Mouse (Mus musculus) stomach, embryonic 14.5 days (tissue): ENCODE measurements around the gene Trim61. TPM values are rescaled to one million over a fixed set of nuclear protein-coding genes. Genes with fewer than 3 reads are reported as not detected.

Experiments used
- ATAC-seq: fragments of 200-750 bp; cut with Nextera tagmentation; 2 replicates; pipeline ENCODE4 v1.8.0; 2017; ENCODE audit warnings: low read depth, moderate TSS enrichment; ENCODE audit not compliant: insufficient number of reproducible peaks, insufficient read depth, low FRiP score
- H3K27ac ChIP-seq: fragments of 300-500 bp; sonication (generic); 2 replicates; pipeline ENCODE4 v1.5.1; 2014; ENCODE audit warnings: mild to moderate bottlenecking, low read length, moderate library complexity, mixed read lengths
- H3K27me3 ChIP-seq: fragments of 300-500 bp; sonication (generic); 2 replicates; pipeline ENCODE4 v1.6.1; 2014; ENCODE audit warnings: low read length, control low read depth, mixed read lengths; ENCODE audit not compliant: control insufficient read depth, insufficient read depth
- H3K36me3 ChIP-seq: fragments of 300-500 bp; sonication (generic); 2 replicates; pipeline ENCODE4 v1.6.1; 2014; ENCODE audit warnings: mild to moderate bottlenecking, control low read depth, low read length, moderate library complexity, mixed read lengths; ENCODE audit not compliant: control insufficient read depth, insufficient read depth
- H3K4me1 ChIP-seq: fragments of 300-500 bp; sonication (generic); 2 replicates; pipeline ENCODE4 v1.6.1; 2014; ENCODE audit warnings: low read length, control low read depth, mixed read lengths; ENCODE audit not compliant: control insufficient read depth, insufficient read depth
- H3K4me2 ChIP-seq: fragments of 300-500 bp; sonication (generic); replicated peaks from 2 replicates; pipeline ENCODE4 v1.6.1; 2014; ENCODE audit warnings: low read depth, low read length, control low read depth
- H3K4me3 ChIP-seq: fragments of 300-500 bp; sonication (generic); 2 replicates; pipeline ENCODE4 v1.5.1; 2014; ENCODE audit warnings: low read depth, low read length, control low read depth
- H3K9ac ChIP-seq: fragments of 300-500 bp; sonication (generic); replicated peaks from 2 replicates; pipeline ENCODE4 v1.6.1; 2014; ENCODE audit warnings: low read depth, mild to moderate bottlenecking, control low read depth, low read length, moderate library complexity, mixed read lengths
- H3K9me3 ChIP-seq: fragments of 300-500 bp; sonication (generic); 2 replicates; pipeline ENCODE4 v1.6.1; 2016; ENCODE audit warnings: low read depth, low read length, control low read depth; ENCODE audit not compliant: control insufficient read depth
- WGBS: fragments of 180-500 bp; shearing (Covaris S2); extraction: QIAGEN DNeasy Blood & Tissue Kit; methylation state at CpG from one replicate; pipeline ENCODE4 v1.1.7; 2014; 5-methylcytosine and 5-hydroxymethylcytosine counted together
- polyA plus RNA-seq: library from polyadenylated mRNA; unstranded; fragments of >200 nt; fragmentation: Nextera tagmentation; extraction: Ambion mirVana; gene quantifications from 2 replicates; pipeline ENCODE4 v1.2.1, GENCODE M21; 2014

The Trim61 gene
- 0.21 TPM in 1 of 2 replicates, not detected in the other for polyA plus RNA-seq

DNA sequence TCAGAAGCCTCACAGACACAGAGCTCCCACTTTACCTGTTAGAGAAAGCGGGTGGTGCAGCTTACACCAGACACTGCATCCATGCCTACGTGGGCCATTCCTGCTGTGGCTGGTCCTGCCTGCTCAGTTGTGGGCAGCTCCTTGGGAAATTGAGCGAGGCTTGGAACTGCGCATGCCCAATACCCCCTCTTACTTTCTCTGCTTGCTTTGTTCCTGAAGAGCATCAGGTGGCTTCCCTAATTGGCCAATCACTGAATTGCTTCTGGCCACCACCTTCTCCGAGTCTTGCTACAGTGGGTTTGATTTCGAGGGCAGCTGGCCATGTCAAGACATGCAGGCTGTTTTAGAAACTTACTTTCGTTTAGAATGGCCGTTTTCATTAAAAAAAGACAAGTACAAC, at the start of gene Trim61, which contains the start of gene Trim60:
Gene Trim61 (minus strand): TSS at position 101 of the 400 bp plus-strand sequence.
Gene Trim60 (minus strand): TSS at position 162 of the 400 bp plus-strand sequence.
- Histone ChIP-seq H3K4me1 (no peaks in the 10 kb centered on the region), H3K36me3 (no peaks in the 10 kb centered on the region), H3K27me3 (no peaks in the 10 kb centered on the region), H3K4me3 (no peak within 1 kb of the TSS), H3K27ac (no peak within 1 kb of the TSS), H3K9ac (no peak within 1 kb of the TSS), H3K9me3 (no peaks in the 10 kb centered on the region), H3K4me2 (no peak within 1 kb of the TSS)
- WGBS: 84% methylated on average over 8 of the region's 8 CpGs
- ATAC-seq: no peak

GRCm38 (mm10) chr8:65067694-65068472, 49.6 kb upstream of the Trim61 start:
- no peaks in the 10 kb centered on the region for H3K4me1 ChIP-seq
- no peaks in the 10 kb centered on the region for H3K9me3 ChIP-seq
- no peak overlapping the region for H3K4me2 ChIP-seq
- H3K4me3 ChIP-seq: no peak overlapping the region
- H3K27ac ChIP-seq: no peak overlapping the region
- H3K27me3 ChIP-seq: no peaks in the 10 kb centered on the region
- no peak overlapping the region for H3K9ac ChIP-seq
- ATAC-seq: no peak
- H3K36me3 ChIP-seq: no peaks in the 10 kb centered on the region
- WGBS: 46% methylated on average over 10 of the region's 10 CpGs

GRCm38 (mm10) chr8:65067031-65067430, 48.7 kb upstream of the Trim61 start:
- H3K4me3 ChIP-seq: no peak overlapping the region
- no peaks in the 10 kb centered on the region for H3K27me3 ChIP-seq
- WGBS: 93% methylated on average over 4 of the region's 4 CpGs
- H3K36me3 ChIP-seq: no peaks in the 10 kb centered on the region
- H3K4me2 ChIP-seq: no peak overlapping the region
- no peak overlapping the region for H3K27ac ChIP-seq
- H3K4me1 ChIP-seq: no peaks in the 10 kb centered on the region
- H3K9me3 ChIP-seq: no peaks in the 10 kb centered on the region
- no peak overlapping the region for H3K9ac ChIP-seq
- no peak for ATAC-seq

DNA sequence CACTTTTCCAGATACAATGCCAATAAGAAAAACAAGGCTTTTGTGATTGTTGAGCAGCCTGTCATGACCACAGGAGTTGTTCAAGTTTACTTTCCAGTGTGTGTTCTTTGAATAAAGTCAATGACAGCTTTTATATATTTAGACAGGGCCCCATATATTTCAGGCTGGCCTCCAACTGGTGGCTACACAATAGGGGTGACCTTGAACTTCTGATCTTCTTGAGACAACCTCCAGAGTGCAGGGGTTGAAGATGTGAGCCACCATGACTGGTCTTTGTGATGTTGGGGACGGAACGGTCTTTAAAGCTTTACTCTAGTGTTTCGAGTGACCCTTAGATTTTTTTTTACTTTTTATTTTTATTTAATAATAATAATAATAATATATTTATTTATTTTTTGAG, 47.3 kb upstream of the Trim61 start:
- Histone ChIP-seq H3K9ac (no peak overlapping the region), H3K27ac (no peak overlapping the region), H3K4me1 (no peaks in the 10 kb centered on the region), H3K27me3 (no peaks in the 10 kb centered on the region), H3K9me3 (no peaks in the 10 kb centered on the region), H3K36me3 (no peaks in the 10 kb centered on the region), H3K4me3 (no peak overlapping the region), H3K4me2 (no peak overlapping the region)
- WGBS: 95% methylated on average over 3 of the region's 3 CpGs
- no peak for ATAC-seq

GRCm38 (mm10) chr8:65064071-65064470, 45.7 kb upstream of the Trim61 start:
- WGBS: 57% methylated on average over 2 of the region's 2 CpGs
- no peak overlapping the region for H3K4me3 ChIP-seq
- no peaks in the 10 kb centered on the region for H3K27me3 ChIP-seq
- no peaks in the 10 kb centered on the region for H3K9me3 ChIP-seq
- no peak overlapping the region for H3K27ac ChIP-seq
- H3K9ac ChIP-seq: no peak overlapping the region
- ATAC-seq: no peak
- no peaks in the 10 kb centered on the region for H3K36me3 ChIP-seq
- H3K4me1 ChIP-seq: no peaks in the 10 kb centered on the region
- no peak overlapping the region for H3K4me2 ChIP-seq

- no peaks in the 10 kb centered on the region for H3K36me3 ChIP-seq
- ATAC-seq: no peak
These were observed 43.9 kb upstream of the Trim61 start for GRCm38 (mm10) chr8:65062195-65062594.

DNA sequence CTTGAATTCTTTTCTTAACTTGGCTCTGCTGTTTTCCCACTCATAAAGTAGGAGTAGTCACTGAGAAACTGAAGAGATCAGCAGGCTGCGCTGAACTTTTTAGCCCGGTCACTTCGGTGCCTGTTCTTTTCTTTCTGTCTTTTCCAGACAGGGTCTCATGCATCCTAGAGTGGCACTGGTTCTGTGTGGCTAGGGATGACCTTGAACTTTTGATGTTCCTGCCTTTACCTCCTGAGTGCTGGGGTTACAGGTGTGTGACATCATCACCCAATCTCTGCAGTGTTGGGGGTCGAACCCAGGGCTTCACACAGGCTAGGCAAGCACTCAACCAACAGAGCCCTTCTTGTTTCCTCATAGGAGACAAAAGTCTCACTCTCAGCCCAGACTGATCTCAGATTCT, 38.4 kb upstream of the Trim61 start:
- Histone ChIP-seq H3K36me3 (no peaks in the 10 kb centered on the region), H3K27ac (no peak overlapping the region), H3K4me2 (no peak overlapping the region), H3K4me1 (no peaks in the 10 kb centered on the region), H3K4me3 (no peak overlapping the region), H3K27me3 (no peaks in the 10 kb centered on the region), H3K9ac (no peak overlapping the region), H3K9me3 (no peaks in the 10 kb centered on the region)
- WGBS: 88% methylated on average over 4 of the region's 4 CpGs
- no peak for ATAC-seq

More at GRCm38 (mm10) chr8:65062195-65062594, 43.9 kb upstream of the Trim61 start:
- WGBS: 86% methylated on average over 4 of the region's 4 CpGs
- Histone ChIP-seq H3K27me3 (no peaks in the 10 kb centered on the region), H3K4me3 (no peak overlapping the region), H3K4me2 (no peak overlapping the region), H3K9me3 (no peaks in the 10 kb centered on the region), H3K27ac (no peak overlapping the region), H3K4me1 (no peaks in the 10 kb centered on the region), H3K9ac (no peak overlapping the region)

GRCm38 (mm10) chr8:65053968-65054367, 35.6 kb upstream of the Trim61 start:
- no peak overlapping the region for H3K9ac ChIP-seq
- ATAC-seq: no peak
- H3K36me3 ChIP-seq: no peaks in the 10 kb centered on the region
- no peaks in the 10 kb centered on the region for H3K4me1 ChIP-seq
- H3K9me3 ChIP-seq: no peaks in the 10 kb centered on the region
- H3K4me3 ChIP-seq: no peak overlapping the region
- H3K27ac ChIP-seq: no peak overlapping the region
- H3K27me3 ChIP-seq: no peaks in the 10 kb centered on the region
- WGBS: 45% methylated on average over 5 of the region's 5 CpGs
- no peak overlapping the region for H3K4me2 ChIP-seq

DNA sequence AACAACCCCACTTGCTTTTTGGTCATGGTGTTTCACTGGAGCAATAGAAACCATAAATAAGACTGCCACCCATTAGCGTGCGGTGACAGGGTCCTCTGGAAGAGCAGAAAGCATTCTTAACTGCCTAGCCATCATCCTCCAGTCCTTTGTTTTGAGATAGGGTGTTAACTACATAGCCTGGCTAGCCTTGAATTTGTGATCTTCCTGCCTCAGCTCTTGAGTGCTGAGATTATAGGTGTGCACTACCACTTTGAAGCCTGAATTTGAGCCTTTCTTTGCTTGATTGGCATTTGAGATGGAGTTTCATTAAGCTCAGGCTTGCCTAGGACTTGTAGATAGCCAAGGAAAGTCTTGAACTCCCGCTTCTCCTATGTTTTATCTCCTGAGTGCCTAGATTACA, 35.2 kb upstream of the Trim61 start:
- H3K27me3 ChIP-seq: no peaks in the 10 kb centered on the region
- no peak overlapping the region for H3K4me3 ChIP-seq
- no peaks in the 10 kb centered on the region for H3K4me1 ChIP-seq
- no peaks in the 10 kb centered on the region for H3K36me3 ChIP-seq
- no peak for ATAC-seq
- 84% methylated on average over 3 of the region's 3 CpGs for WGBS
- H3K9ac ChIP-seq: no peak overlapping the region
- no peaks in the 10 kb centered on the region for H3K9me3 ChIP-seq
- no peak overlapping the region for H3K27ac ChIP-seq
- H3K4me2 ChIP-seq: no peak overlapping the region
